Mouse (Mus musculus) heart, postnatal 0 days (tissue): ENCODE measurements around the gene Rnf121.

Source experiments
- CTCF ChIP-seq: IDR thresholded peaks from 2 replicates; pipeline ENCODE4 v1.5.1; 2016; ENCODE audit warnings: antibody characterized with exemption, control low read depth, low read depth
- EP300 ChIP-seq: IDR thresholded peaks from 2 replicates; pipeline ENCODE4 v1.6.1; 2016; ENCODE audit warnings: antibody characterized with exemption, low read depth

- TF ChIP-seq CTCF = no peak
- TF ChIP-seq EP300 = no peak
These were observed 1.4 kb downstream of the Rnf121 start for GRCm38 (mm10) chr7:102063891-102064290.
